17 mouse cellular contexts compared by ENCODE assay signal in the genomic region with DNA sequence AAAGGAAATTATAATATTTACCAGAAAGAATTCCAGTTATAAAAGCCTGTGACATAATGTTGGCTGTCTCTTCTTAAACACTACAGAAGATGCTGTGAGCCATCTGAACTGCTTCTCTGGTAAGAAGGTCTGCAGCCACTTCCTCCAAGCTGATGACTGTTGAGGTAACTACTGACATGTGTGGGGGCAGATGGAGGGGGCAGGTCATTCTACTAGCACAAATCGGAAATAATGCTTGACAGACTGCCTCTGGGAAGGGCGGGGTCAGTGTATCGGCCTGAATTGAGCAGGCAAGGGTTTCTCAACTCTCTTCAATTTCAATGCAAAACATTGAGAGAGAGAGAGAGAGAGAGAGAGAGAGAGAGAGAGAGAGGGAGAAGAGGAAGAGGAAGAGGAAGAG.
"Had no signal": no experiment of that assay in that cellular context is flagged by ENCODE, and none has a peak within 500 bp of the region (broad histone marks: within the 10 kb centered on the region; RNA-seq: fewer than 3 reads in every experiment).

No protein-coding gene starts in this region.

- H3K4me2 ChIP-seq: limb, embryonic 15.5 days; liver, embryonic 12.5 days; lung, embryonic 14.5 days; midbrain, embryonic 11.5 days; midbrain, embryonic 15.5 days; neural tube, embryonic 13.5 days had no signal

- H3K27me3 ChIP-seq: limb, embryonic 15.5 days; liver, embryonic 12.5 days; megakaryocyte, embryonic 14.5 days; midbrain, embryonic 15.5 days; neural tube, embryonic 13.5 days had no signal

- H3K9me3 ChIP-seq: limb, embryonic 15.5 days; liver, embryonic 12.5 days; megakaryocyte, embryonic 14.5 days; midbrain, embryonic 15.5 days; neural tube, embryonic 13.5 days had no signal

- ATAC-seq: liver, embryonic 12.5 days; midbrain, embryonic 15.5 days had no signal

- H3K4me1 ChIP-seq: limb, embryonic 15.5 days; liver, embryonic 12.5 days; midbrain, embryonic 15.5 days; neural tube, embryonic 13.5 days had no signal

- H3K27ac ChIP-seq: limb, embryonic 15.5 days; liver, embryonic 12.5 days; macrophage; midbrain, embryonic 15.5 days; neural tube, embryonic 13.5 days; stomach, postnatal 0 days had no signal

- H3K4me3 ChIP-seq: limb, embryonic 15.5 days; liver, embryonic 12.5 days; megakaryocyte, embryonic 14.5 days; midbrain, embryonic 15.5 days; neural tube, embryonic 13.5 days had no signal

- DNase-seq: kidney, adult 8-10 months; kidney, postnatal 25 days; lung, embryonic 14.5 days; lung, postnatal 14 days; retina, postnatal 1 day; right cerebral cortex, postnatal 4 days; spleen, adult 18-20 months; thymus, adult 18-20 months; thymus, postnatal 14 days had no signal

- H3K9ac ChIP-seq: limb, embryonic 15.5 days; liver, embryonic 12.5 days; lung, embryonic 14.5 days; midbrain, embryonic 15.5 days; neural tube, embryonic 13.5 days had no signal
